Mouse (Mus musculus): ENCODE measurements around the gene Gorasp1. TPM values are rescaled to one million over a fixed set of nuclear protein-coding genes. Genes with fewer than 3 reads are reported as not detected.

Gene Gorasp1
- polyA plus RNA-seq, 1 experiment from 2014 or later, result 30.8 TPM

DNA sequence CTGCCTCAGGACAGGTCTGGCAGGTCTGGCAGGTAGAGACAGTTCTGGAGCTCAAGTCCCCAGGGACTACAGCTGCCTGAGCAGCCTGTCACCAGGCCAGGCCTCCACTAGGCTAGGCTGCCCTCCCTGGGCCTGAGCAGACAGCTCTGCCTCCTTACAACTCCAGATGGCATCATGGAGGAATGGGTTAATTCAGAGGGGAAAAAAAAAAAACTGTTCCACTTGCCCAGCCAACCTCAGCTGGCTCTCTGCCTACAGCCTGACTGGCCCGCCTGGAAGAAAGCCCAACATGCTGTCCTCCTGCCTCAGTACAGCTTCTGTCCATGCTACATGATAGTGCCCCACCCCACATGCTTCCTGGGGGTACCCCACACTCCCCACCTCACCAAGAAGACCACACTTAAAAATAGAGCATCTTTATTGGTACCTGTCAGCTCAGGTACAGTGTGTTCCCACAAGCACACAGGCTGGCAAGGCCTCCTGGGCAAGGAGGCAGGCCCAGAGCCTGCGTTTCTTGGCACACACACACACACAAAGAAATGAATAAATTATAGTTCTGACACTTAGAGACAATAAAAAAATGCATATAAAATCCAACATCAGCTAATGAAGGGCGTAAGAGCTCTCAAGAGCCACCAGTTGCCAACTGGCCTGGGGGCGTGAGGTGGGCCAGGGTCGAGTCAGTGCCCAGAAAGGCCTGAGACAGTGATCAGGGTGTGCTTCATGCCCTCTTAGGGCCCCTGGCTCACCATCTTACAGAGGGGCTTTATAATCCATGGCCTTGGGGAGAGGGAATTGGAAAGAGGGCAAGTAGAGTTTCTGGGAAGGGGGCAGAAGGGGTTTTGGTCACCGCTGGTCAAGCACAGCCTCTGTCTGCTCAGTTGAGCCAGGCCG is 33.6 kb upstream of the Gorasp1 start:
- Histone ChIP-seq H3K4me3 (replicated peaks) (no peak overlapping the region), H3K27ac (no peak overlapping the region), H3K4me1 (replicated peaks) (peaks cover 10% of the 10 kb centered on the region), H3K9me3 (no peaks in the 10 kb centered on the region), H3K27me3 (no peaks in the 10 kb centered on the region), H3K36me3 (peaks cover 41% of the 10 kb centered on the region), H3K4me2 (no peak overlapping the region), H3K9ac (replicated peaks) (no peak overlapping the region)
- 77% methylated on average over 7 of the region's 7 CpGs for WGBS
- no peak for ATAC-seq (ENCODE audit: insufficient number of reproducible peaks, insufficient read depth, low FRiP score, low TSS enrichment, low read depth)

DNA sequence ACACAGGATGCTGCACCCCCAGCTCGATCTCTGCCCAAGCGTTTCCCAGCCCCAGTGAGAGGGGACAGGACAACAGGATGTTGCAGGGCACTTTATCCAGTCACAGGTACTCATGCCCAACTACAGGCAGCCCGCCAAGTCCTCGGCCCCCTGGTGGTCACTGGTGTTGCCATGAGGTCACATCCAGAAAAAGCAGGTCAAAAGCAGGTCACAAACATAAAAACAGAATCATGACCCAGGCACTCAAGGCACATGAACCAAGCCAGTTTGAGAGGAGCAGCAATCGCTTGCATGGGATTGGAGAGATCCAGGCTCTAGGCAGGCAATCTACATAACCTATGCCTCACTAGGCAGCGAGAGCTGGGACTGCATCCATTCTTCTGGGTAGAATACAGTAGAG is 32.9 kb upstream of the Gorasp1 start:
- H3K4me3 ChIP-seq (replicated peaks), result no peak overlapping the region
- H3K36me3 ChIP-seq, result peaks cover 40% of the 10 kb centered on the region
- H3K9ac ChIP-seq (replicated peaks), result no peak overlapping the region
- H3K4me1 ChIP-seq (replicated peaks), result peaks cover 10% of the 10 kb centered on the region
- H3K9me3 ChIP-seq, result no peaks in the 10 kb centered on the region
- no peaks in the 10 kb centered on the region for H3K27me3 ChIP-seq
- H3K4me2 ChIP-seq, result no peak overlapping the region
- ATAC-seq (ENCODE audit: insufficient number of reproducible peaks, insufficient read depth, low FRiP score, low TSS enrichment, low read depth), result no peak
- 46% methylated on average over 6 of the region's 6 CpGs for WGBS
- H3K27ac ChIP-seq, result no peak overlapping the region

DNA sequence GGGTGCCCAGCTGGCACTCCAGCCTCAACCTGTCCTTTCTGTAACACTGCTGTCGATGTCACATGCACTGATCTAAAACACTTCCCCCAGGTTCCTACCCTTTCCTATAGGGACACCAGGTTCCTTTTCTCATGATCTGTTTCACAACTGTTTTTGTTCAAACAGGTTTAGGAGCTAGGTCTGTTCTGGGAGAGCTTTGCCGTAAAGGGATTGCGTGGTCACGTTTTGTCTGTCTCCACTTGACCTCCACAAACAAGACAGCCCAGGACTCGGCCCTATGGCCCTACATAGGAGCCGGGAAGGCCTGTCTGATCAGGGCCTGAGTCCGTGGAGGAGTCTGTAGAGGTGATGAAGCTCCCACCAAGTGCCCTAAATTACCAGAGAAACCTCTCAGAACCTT is 32.4 kb upstream of the Gorasp1 start:
- Histone ChIP-seq H3K4me3 (replicated peaks) (no peak overlapping the region), H3K36me3 (peaks cover 36% of the 10 kb centered on the region), H3K27ac (no peak overlapping the region), H3K9ac (replicated peaks) (no peak overlapping the region), H3K9me3 (no peaks in the 10 kb centered on the region), H3K27me3 (no peaks in the 10 kb centered on the region), H3K4me1 (replicated peaks) (peaks cover 10% of the 10 kb centered on the region), H3K4me2 (no peak overlapping the region)
- 84% methylated on average over 7 of the region's 7 CpGs for WGBS
- ATAC-seq (ENCODE audit: insufficient number of reproducible peaks, insufficient read depth, low FRiP score, low TSS enrichment, low read depth), result no peak

DNA sequence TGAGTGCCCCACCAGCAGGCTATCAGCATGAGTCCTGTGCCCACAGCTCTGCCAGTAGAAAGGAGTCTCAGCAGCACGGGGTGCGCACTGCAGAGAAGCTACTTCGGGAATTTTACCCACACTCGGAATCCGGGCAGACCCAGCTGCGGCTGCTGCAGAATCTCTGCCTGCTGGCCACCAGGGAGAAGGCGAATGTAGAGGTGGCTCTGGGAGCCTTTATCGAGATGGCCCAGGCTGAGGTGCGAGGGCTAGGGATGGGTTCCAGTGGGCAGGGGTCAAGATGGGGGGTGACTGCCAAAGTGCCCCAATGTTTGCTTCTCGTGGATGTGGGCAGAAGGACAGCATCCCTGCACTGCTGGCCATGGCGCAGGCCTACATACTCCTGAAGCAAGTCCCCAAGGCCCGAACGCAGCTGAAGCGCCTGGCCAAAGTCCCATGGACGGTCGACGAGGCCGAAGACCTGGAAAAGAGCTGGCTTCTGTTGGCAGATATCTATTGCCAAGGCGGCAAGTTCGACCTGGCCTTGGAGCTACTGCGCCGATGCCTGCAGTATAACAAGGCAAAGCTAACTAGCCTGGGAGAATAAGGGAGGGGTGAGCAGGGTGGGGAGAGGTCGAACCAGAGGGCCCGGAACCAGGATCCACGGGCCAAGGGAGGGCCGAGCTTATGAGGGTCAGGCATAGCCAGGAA is 29.0 kb upstream of the Gorasp1 start:
- ATAC-seq (ENCODE audit: insufficient number of reproducible peaks, insufficient read depth, low FRiP score, low TSS enrichment, low read depth), result no peak
- no peak overlapping the region for H3K27ac ChIP-seq
- no peaks in the 10 kb centered on the region for H3K9me3 ChIP-seq
- no peak overlapping the region for H3K4me2 ChIP-seq
- H3K36me3 ChIP-seq, result peaks cover 5% of the 10 kb centered on the region; the same call in 1 of the 2 replicates
- peaks cover 19% of the 10 kb centered on the region for H3K4me1 ChIP-seq (replicated peaks)
- WGBS, result 87% methylated on average over 26 of the region's 26 CpGs
- H3K9ac ChIP-seq (replicated peaks), result no peak overlapping the region
- H3K4me3 ChIP-seq (replicated peaks), result no peak overlapping the region
- peaks cover 17% of the 10 kb centered on the region; the same call in 1 of the 2 replicates for H3K27me3 ChIP-seq

DNA sequence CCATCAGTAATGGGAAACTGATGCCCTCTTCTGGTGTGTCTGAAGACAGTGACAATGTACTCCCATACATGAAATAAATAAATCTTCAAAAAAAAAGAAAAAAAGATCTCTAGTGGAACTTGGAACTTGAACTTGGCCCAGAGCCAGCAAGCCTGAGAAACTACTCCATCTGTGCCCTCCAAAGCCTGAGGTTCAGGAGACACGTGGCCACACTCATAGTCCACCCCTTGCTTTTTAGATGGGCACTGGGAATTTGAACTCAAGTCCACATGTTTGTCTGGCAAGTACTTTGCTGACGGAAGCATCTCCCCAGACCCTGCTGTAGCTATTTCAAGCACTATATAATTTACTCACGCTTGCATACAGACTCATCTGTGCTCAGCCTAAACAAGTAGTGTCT is 27.8 kb upstream of the Gorasp1 start:
- no peak for ATAC-seq (ENCODE audit: insufficient number of reproducible peaks, insufficient read depth, low FRiP score, low TSS enrichment, low read depth)
- H3K4me1 ChIP-seq (replicated peaks), result peaks cover 11% of the 10 kb centered on the region
- H3K27me3 ChIP-seq, result peaks cover 17% of the 10 kb centered on the region; the same call in 1 of the 2 replicates

DNA sequence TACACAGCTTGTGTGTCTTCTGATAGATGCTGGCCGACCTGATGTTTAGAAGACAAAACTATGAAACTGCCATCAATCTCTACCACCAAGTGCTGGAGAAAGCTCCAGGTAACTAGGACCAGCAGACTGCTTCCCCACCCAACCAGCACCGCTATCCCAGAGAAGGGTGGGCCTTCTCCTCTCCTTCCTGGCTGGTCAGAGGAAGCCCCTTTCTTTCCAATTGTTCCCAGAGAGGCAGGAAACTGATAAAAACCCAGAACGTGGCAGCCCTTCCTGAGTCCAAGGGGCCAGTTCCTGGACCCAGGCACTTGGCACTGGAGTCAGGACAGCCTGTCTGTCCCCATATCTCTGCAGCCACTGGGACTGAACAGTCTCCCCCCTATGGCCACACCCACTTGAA is 26.8 kb upstream of the Gorasp1 start:
- peaks cover 17% of the 10 kb centered on the region; the same call in 1 of the 2 replicates for H3K27me3 ChIP-seq
- H3K4me3 ChIP-seq (replicated peaks), result no peak overlapping the region
- H3K27ac ChIP-seq, result no peak overlapping the region
- WGBS, result 87% methylated on average over 3 of the region's 3 CpGs
- no peaks in the 10 kb centered on the region for H3K9me3 ChIP-seq
- no peaks in the 10 kb centered on the region for H3K36me3 ChIP-seq
- no peak overlapping the region for H3K4me2 ChIP-seq
- H3K9ac ChIP-seq (replicated peaks), result no peak overlapping the region
- ATAC-seq (ENCODE audit: insufficient number of reproducible peaks, insufficient read depth, low FRiP score, low TSS enrichment, low read depth), result no peak
- H3K4me1 ChIP-seq (replicated peaks), result peaks cover 9% of the 10 kb centered on the region

More for the DNA sequence above, 27.8 kb upstream of the Gorasp1 start:
- H3K4me2 ChIP-seq, result no peak overlapping the region
- 82% methylated on average over 3 of the region's 3 CpGs for WGBS
- H3K9me3 ChIP-seq, result no peaks in the 10 kb centered on the region
- H3K27ac ChIP-seq, result no peak overlapping the region
- H3K9ac ChIP-seq (replicated peaks), result no peak overlapping the region
- H3K36me3 ChIP-seq, result no peaks in the 10 kb centered on the region
- H3K4me3 ChIP-seq (replicated peaks), result no peak overlapping the region

DNA sequence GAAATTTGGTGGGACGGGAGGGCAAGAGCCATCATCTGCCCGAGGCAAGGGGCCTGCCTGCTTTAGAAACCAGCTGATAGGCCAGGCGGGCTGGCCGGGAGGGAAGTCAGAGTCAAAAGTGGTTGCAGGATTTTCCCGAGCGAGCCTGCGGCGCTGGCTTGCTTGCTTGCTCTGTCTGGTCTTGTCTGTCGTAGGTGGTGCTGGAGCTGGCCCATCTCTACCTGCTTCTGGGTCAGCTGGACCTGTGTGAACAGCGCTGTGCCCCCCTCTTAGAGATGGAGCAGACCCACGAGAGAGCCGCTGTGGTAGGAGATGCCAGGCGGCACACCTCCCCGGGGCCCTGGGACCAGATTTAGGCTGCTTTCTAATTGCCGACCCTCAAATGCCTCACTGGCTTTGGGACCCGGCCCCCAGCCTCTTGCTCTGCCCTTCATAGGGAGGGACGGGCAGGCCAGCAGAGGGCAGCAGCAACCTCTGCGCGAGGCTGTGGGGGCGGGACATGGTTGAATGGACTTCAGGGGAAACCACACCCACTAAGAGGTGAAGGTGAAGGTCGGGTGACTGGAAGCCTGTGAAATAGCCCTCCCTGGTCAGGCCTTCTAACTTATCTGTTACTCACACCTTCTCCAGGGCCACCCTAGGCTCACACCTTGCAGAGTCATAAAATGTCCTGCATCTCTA is 25.8 kb upstream of the Gorasp1 start:
- no peaks in the 10 kb centered on the region for H3K9me3 ChIP-seq
- peaks cover 9% of the 10 kb centered on the region for H3K4me1 ChIP-seq (replicated peaks)
- H3K9ac ChIP-seq (replicated peaks), result no peak overlapping the region; the same call in 1 of the 2 replicates
- no peak overlapping the region for H3K4me3 ChIP-seq (replicated peaks)
- H3K27me3 ChIP-seq, result peaks cover 17% of the 10 kb centered on the region; the same call in 1 of the 2 replicates
- no peaks in the 10 kb centered on the region for H3K36me3 ChIP-seq
- no peak overlapping the region for H3K27ac ChIP-seq
- peak overlapping the region; percentile 45 for H3K4me2 ChIP-seq
- ATAC-seq (ENCODE audit: insufficient number of reproducible peaks, insufficient read depth, low FRiP score, low TSS enrichment, low read depth), result no peak
- WGBS, result 10% methylated on average over 21 of the region's 21 CpGs

DNA sequence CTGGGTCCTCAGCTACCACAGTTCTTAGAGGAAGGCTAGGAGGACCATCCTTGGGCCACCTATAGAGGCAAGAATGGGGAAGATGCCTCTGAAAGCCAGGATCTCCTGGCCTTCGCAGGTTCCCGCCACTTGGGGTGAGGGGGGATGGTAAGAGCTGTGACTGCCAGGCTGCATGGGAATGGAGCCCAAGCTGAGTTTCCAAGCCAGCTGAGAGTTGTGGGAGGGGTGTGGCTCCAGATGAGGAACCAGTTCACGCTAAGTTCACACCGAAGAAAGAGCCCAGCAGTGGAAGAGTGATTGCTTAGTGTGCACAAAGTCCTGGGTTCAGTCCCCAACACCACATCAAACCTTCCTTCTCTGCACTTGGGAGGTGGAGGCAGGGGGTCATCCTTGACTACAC is 24.9 kb upstream of the Gorasp1 start:
- Histone ChIP-seq H3K27ac (no peak overlapping the region), H3K9me3 (no peaks in the 10 kb centered on the region), H3K4me1 (replicated peaks) (peaks cover 9% of the 10 kb centered on the region), H3K4me2 (no peak overlapping the region), H3K4me3 (replicated peaks) (no peak overlapping the region), H3K9ac (replicated peaks) (no peak overlapping the region), H3K36me3 (no peaks in the 10 kb centered on the region), H3K27me3 (peaks cover 17% of the 10 kb centered on the region; the same call in 1 of the 2 replicates)
- 83% methylated on average over 4 of the region's 4 CpGs for WGBS
- ATAC-seq (ENCODE audit: insufficient number of reproducible peaks, insufficient read depth, low FRiP score, low TSS enrichment, low read depth), result no peak

DNA sequence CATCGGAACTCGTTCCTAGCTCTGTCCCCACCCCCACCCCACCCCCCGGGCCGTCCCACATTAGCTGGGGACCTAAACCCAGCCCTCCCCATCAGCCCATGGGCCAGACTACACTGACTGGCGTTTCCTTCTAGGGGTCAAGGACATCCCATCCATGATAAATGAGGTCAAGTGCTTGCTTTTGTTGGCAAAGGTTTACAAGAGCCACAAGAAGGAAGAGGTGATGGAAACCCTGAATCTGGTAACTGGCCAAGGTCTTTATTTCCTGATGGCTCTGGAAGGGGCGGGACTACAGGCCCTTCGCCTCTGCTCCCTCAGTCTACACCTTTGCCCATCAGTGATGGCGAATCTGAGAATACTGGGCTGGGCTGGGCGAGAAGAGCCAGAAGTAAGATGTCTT is 21.5 kb upstream of the Gorasp1 start:
- peaks cover 17% of the 10 kb centered on the region; the same call in 1 of the 2 replicates for H3K27me3 ChIP-seq
- H3K4me3 ChIP-seq (replicated peaks), result no peak overlapping the region
- no peak overlapping the region for H3K9ac ChIP-seq (replicated peaks)
- H3K4me1 ChIP-seq (replicated peaks), result peaks cover 9% of the 10 kb centered on the region
- 79% methylated on average over 9 of the region's 9 CpGs for WGBS
- H3K4me2 ChIP-seq, result no peak overlapping the region
- no peak for ATAC-seq (ENCODE audit: insufficient number of reproducible peaks, insufficient read depth, low FRiP score, low TSS enrichment, low read depth)
- H3K27ac ChIP-seq, result no peak overlapping the region
- H3K36me3 ChIP-seq, result no peaks in the 10 kb centered on the region
- no peaks in the 10 kb centered on the region for H3K9me3 ChIP-seq

DNA sequence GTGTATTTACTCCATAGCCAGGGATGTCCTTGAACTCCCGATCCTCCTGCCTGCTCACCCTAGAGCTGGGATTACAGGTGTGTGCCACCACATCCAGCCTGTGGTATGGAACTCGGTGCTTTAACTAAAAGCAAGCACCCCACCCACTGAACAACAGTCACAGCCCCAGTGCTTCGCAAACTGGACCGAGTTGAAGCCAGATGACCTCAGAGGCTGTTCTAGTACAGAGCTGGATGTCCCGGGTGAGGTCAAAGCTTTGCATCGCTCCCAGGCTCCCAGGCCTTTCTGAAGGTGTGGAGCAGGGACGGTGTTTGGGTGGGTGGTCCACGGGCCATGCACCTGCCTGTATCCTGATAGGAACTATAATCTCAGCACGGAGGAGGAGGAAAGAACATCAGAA is 14.0 kb upstream of the Gorasp1 start:
- Histone ChIP-seq H3K4me1 (replicated peaks) (peaks cover 4% of the 10 kb centered on the region; the same call in 1 of the 2 replicates), H3K36me3 (no peaks in the 10 kb centered on the region), H3K27me3 (no peaks in the 10 kb centered on the region), H3K9me3 (no peaks in the 10 kb centered on the region), H3K4me2 (no peak overlapping the region), H3K27ac (no peak overlapping the region), H3K9ac (replicated peaks) (no peak overlapping the region), H3K4me3 (replicated peaks) (no peak overlapping the region)
- ATAC-seq (ENCODE audit: insufficient number of reproducible peaks, insufficient read depth, low FRiP score, low TSS enrichment, low read depth), result no peak
- 88% methylated on average over 9 of the region's 9 CpGs for WGBS

DNA sequence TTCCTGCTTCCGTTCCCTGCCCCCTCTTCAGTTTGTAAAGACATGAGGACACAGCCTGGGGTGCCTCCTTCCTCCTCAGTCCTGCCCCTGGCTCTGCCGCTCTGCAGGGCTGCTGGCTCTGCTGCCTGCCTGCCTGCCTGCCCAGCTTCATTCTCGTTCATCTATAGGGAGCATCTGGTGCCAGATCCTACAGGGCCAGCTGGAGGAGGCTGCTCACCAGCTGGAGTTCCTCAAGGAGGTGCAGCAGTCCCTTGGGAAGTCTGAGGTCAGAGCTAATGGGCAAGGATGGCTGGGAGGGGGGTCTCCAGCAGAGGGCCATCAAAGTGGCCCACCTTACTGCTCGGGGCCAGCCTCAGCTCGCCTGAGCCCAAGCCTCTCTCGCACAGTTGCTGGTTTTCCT is 13.1 kb upstream of the Gorasp1 start:
- H3K27me3 ChIP-seq, result no peaks in the 10 kb centered on the region
- H3K9ac ChIP-seq (replicated peaks), result no peak overlapping the region
- H3K4me3 ChIP-seq (replicated peaks), result no peak overlapping the region
- H3K9me3 ChIP-seq, result no peaks in the 10 kb centered on the region
- no peaks in the 10 kb centered on the region for H3K36me3 ChIP-seq
- 42% methylated on average over 6 of the region's 6 CpGs for WGBS
- H3K4me2 ChIP-seq, result no peak overlapping the region
- peaks cover 4% of the 10 kb centered on the region; the same call in 1 of the 2 replicates for H3K4me1 ChIP-seq (replicated peaks)
- H3K27ac ChIP-seq, result no peak overlapping the region
- ATAC-seq (ENCODE audit: insufficient number of reproducible peaks, insufficient read depth, low FRiP score, low TSS enrichment, low read depth), result no peak

Measured in limb, embryonic 12.5 days (tissue).